20 mouse cellular contexts compared by ENCODE assay signal in the genomic region with DNA sequence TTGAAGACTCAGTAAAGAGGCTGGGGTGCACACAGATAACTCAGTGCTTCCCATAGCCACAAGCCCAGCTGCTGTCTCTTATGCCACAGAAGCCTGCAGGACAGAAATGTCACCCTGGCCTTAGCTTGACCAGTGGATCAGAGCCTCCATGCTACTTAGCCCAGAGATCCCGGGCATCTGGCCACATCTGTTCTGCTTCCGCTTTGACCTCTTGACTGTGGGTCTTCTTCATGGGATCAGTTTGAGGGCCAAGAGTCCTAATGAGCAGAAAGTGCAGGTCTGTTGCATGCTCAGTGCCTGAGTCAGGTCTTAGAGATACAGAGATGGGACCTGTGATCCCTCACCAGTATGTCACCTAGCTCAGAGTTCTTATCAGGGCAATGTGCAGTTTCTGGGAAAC.
DNase-seq lines count a peak whose midpoint lies in the region; ATAC-seq and TF ChIP-seq lines count a peak whose summit lies in the region.
"Had no signal": no experiment of that assay in that cellular context is flagged by ENCODE, and none has a peak within 500 bp of the region (broad histone marks: within the 10 kb centered on the region; RNA-seq: fewer than 3 reads in every experiment).

No protein-coding gene starts in this region.

- no peak for TF ChIP-seq CTCF in liver, postnatal 0 days (IDR thresholded peaks at IDR 0.05; ENCODE audit: low read depth)
- no peak for TF ChIP-seq CTCF in gastrocnemius, adult 2 months (IDR thresholded peaks at IDR 0.05)

- no peak overlapping the region for H3K4me2 ChIP-seq in forebrain, embryonic 11.5 days (ENCODE audit: low read depth, low read length, severe bottlenecking)
- H3K4me2 ChIP-seq in forebrain, embryonic 15.5 days (replicated peaks) = no peak overlapping the region
- no peak overlapping the region for H3K4me2 ChIP-seq in lung, embryonic 15.5 days
- no peak overlapping the region for H3K4me2 ChIP-seq in liver, postnatal 0 days (ENCODE audit: low read depth, low read length)
- H3K4me2 ChIP-seq in intestine, embryonic 16.5 days (ENCODE audit: low read depth, low read length) = no peak overlapping the region
- H3K4me2 ChIP-seq: midbrain, embryonic 11.5 days had no signal

- 83% methylated on average over 2 of the region's 2 CpGs for WGBS in forebrain, embryonic 11.5 days
- 96% methylated on average over 2 of the region's 2 CpGs for WGBS in forebrain, embryonic 15.5 days
- WGBS in lung, embryonic 15.5 days = 68% methylated on average over 2 of the region's 2 CpGs
- 84% methylated on average over 2 of the region's 2 CpGs for WGBS in limb, embryonic 10.5 days
- WGBS in liver, postnatal 0 days (ENCODE audit: insufficient replicate concordance) = 81% methylated on average over 2 of the region's 2 CpGs
- WGBS in intestine, embryonic 16.5 days = 82% methylated on average over 2 of the region's 2 CpGs

- no peak for ATAC-seq in forebrain, embryonic 11.5 days (replicated peaks; ENCODE audit: low FRiP score)
- no peak for ATAC-seq in forebrain, embryonic 15.5 days (replicated peaks)
- no peak for ATAC-seq in lung, embryonic 15.5 days (ENCODE audit: borderline replicate concordance, extremely low read depth, low FRiP score, low TSS enrichment)
- ATAC-seq in liver, postnatal 0 days = no peak
- no peak for ATAC-seq in intestine, embryonic 16.5 days
- ATAC-seq: forebrain, postnatal 0 days; hindbrain, postnatal 0 days; intestine, postnatal 0 days had no signal

- intact Hi-C loops in gastrocnemius, adult 2 months (cut with DNase I) = no loop called here

- H3K27me3 ChIP-seq in forebrain, embryonic 11.5 days (ENCODE audit: control insufficient read depth, insufficient read depth, low read length) = no peaks in the 10 kb centered on the region
- no peaks in the 10 kb centered on the region for H3K27me3 ChIP-seq in forebrain, embryonic 15.5 days
- H3K27me3 ChIP-seq in lung, embryonic 15.5 days = no peaks in the 10 kb centered on the region
- H3K27me3 ChIP-seq in limb, embryonic 10.5 days (ENCODE audit: low read depth, poor library complexity, severe bottlenecking) = no peaks in the 10 kb centered on the region
- H3K27me3 ChIP-seq in liver, postnatal 0 days (ENCODE audit: insufficient read depth, low read length) = no peaks in the 10 kb centered on the region
- no peaks in the 10 kb centered on the region for H3K27me3 ChIP-seq in intestine, embryonic 16.5 days (replicated peaks; ENCODE audit: control insufficient read depth, insufficient read depth, low read length)

- H3K4me1 ChIP-seq in forebrain, embryonic 11.5 days (replicated peaks; ENCODE audit: control insufficient read depth, insufficient read depth, low read length) = no peaks in the 10 kb centered on the region
- H3K4me1 ChIP-seq in forebrain, embryonic 15.5 days = no peaks in the 10 kb centered on the region
- H3K4me1 ChIP-seq in lung, embryonic 15.5 days = peaks cover 10% of the 10 kb centered on the region; the same call in 1 of the 2 replicates
- H3K4me1 ChIP-seq in limb, embryonic 10.5 days = peaks cover 4% of the 10 kb centered on the region
- H3K4me1 ChIP-seq in liver, postnatal 0 days (ENCODE audit: insufficient read depth) = no peaks in the 10 kb centered on the region
- no peaks in the 10 kb centered on the region for H3K4me1 ChIP-seq in intestine, embryonic 16.5 days (ENCODE audit: control insufficient read depth, insufficient read depth, low read length)
- H3K4me1 ChIP-seq: hindbrain, embryonic 10.5 days had no signal

- no peaks in the 10 kb centered on the region for H3K36me3 ChIP-seq in forebrain, embryonic 11.5 days (ENCODE audit: control insufficient read depth, insufficient read depth, low read length)
- H3K36me3 ChIP-seq in forebrain, embryonic 15.5 days = no peaks in the 10 kb centered on the region
- H3K36me3 ChIP-seq in lung, embryonic 15.5 days = no peaks in the 10 kb centered on the region
- H3K36me3 ChIP-seq in limb, embryonic 10.5 days = no peaks in the 10 kb centered on the region
- H3K36me3 ChIP-seq in liver, postnatal 0 days (replicated peaks; ENCODE audit: insufficient read depth, low read length) = no peaks in the 10 kb centered on the region
- H3K36me3 ChIP-seq in intestine, embryonic 16.5 days (ENCODE audit: control insufficient read depth, insufficient read depth, low read length) = no peaks in the 10 kb centered on the region
- H3K36me3 ChIP-seq: hindbrain, embryonic 10.5 days had no signal

- peak; percentile 35 for DNase-seq in forebrain, embryonic 11.5 days (ENCODE audit: low spot score)
- no peak for DNase-seq in lung, postnatal 4 days
- no peak for DNase-seq in limb, embryonic 10.5 days (ENCODE audit: low spot score)
- DNase-seq in liver, postnatal 0 days = peak; percentile 10
- no peak for DNase-seq in gastrocnemius, adult 2 months
- DNase-seq: adrenal gland, postnatal 14 days; cerebellum, adult 8-10 months; cerebellum, postnatal 36 days; forebrain, postnatal 0 days; gastrocnemius, postnatal 36 days; kidney, postnatal 25 days; lung, postnatal 10 days had no signal

- no peak overlapping the region for H3K27ac ChIP-seq in forebrain, embryonic 11.5 days (ENCODE audit: low read depth, low read length)
- H3K27ac ChIP-seq in forebrain, embryonic 15.5 days (replicated peaks) = no peak overlapping the region
- H3K27ac ChIP-seq in lung, embryonic 15.5 days = peak overlapping the region; percentile 56; the same call in 1 of the 2 replicates
- peak overlapping the region; percentile 21; the same call in 1 of the 2 replicates for H3K27ac ChIP-seq in limb, embryonic 10.5 days
- H3K27ac ChIP-seq in liver, postnatal 0 days (ENCODE audit: low read depth) = no peak overlapping the region
- H3K27ac ChIP-seq in gastrocnemius, adult 2 months = no peak overlapping the region
- H3K27ac ChIP-seq in intestine, embryonic 16.5 days (ENCODE audit: low read length) = no peak overlapping the region
- H3K27ac ChIP-seq: hindbrain, embryonic 10.5 days; hindbrain, postnatal 0 days; layer of hippocampus, adult 2 months had no signal

- H3K9ac ChIP-seq in forebrain, embryonic 11.5 days (ENCODE audit: low read length) = no peak overlapping the region
- H3K9ac ChIP-seq in forebrain, embryonic 15.5 days (replicated peaks) = no peak overlapping the region
- no peak overlapping the region for H3K9ac ChIP-seq in lung, embryonic 15.5 days
- no peak overlapping the region for H3K9ac ChIP-seq in liver, postnatal 0 days (replicated peaks)
- no peak overlapping the region for H3K9ac ChIP-seq in intestine, embryonic 16.5 days (ENCODE audit: low read depth, low read length)
- H3K9ac ChIP-seq: forebrain, postnatal 0 days had no signal

- no peak overlapping the region for H3K4me3 ChIP-seq in forebrain, embryonic 11.5 days (ENCODE audit: low read depth, low read length)
- no peak overlapping the region for H3K4me3 ChIP-seq in forebrain, embryonic 15.5 days
- no peak overlapping the region for H3K4me3 ChIP-seq in lung, embryonic 15.5 days
- no peak overlapping the region for H3K4me3 ChIP-seq in limb, embryonic 10.5 days
- no peak overlapping the region for H3K4me3 ChIP-seq in liver, postnatal 0 days (ENCODE audit: low read depth, low read length)
- H3K4me3 ChIP-seq in gastrocnemius, adult 2 months = no peak overlapping the region
- H3K4me3 ChIP-seq in intestine, embryonic 16.5 days (ENCODE audit: low read length) = no peak overlapping the region
- H3K4me3 ChIP-seq: hindbrain, embryonic 10.5 days; layer of hippocampus, adult 2 months had no signal

- no peaks in the 10 kb centered on the region for H3K9me3 ChIP-seq in forebrain, embryonic 11.5 days (ENCODE audit: control insufficient read depth, low read length)
- no peaks in the 10 kb centered on the region for H3K9me3 ChIP-seq in forebrain, embryonic 15.5 days
- H3K9me3 ChIP-seq in lung, embryonic 15.5 days = no peaks in the 10 kb centered on the region
- no peaks in the 10 kb centered on the region for H3K9me3 ChIP-seq in limb, embryonic 10.5 days (replicated peaks)
- no peaks in the 10 kb centered on the region for H3K9me3 ChIP-seq in liver, postnatal 0 days (ENCODE audit: low read length)
- no peaks in the 10 kb centered on the region for H3K9me3 ChIP-seq in intestine, embryonic 16.5 days (ENCODE audit: control insufficient read depth, low read length)
- H3K9me3 ChIP-seq: hindbrain, embryonic 10.5 days had no signal

- TF ChIP-seq EP300 in liver, postnatal 0 days (IDR thresholded peaks at IDR 0.05; ENCODE audit: low read depth) = no peak

Comparison
In these comparisons a context has a peak if more than half of its experiments do, and no peak if none do; other contexts are left out.
1. DNase-seq: peak in forebrain, embryonic 11.5 days (single experiment) and liver, postnatal 0 days (single experiment); none in lung, postnatal 4 days (0 of 2), limb, embryonic 10.5 days (single experiment) and gastrocnemius, adult 2 months (single experiment).
2. H3K27ac ChIP-seq: peak in lung, embryonic 15.5 days (single experiment) and limb, embryonic 10.5 days (single experiment); none in forebrain, embryonic 11.5 days (single experiment), forebrain, embryonic 15.5 days (single experiment), liver, postnatal 0 days (single experiment), gastrocnemius, adult 2 months (single experiment) and intestine, embryonic 16.5 days (single experiment).